ENCODE assay signal across 8 mouse cellular contexts in the genomic region with DNA sequence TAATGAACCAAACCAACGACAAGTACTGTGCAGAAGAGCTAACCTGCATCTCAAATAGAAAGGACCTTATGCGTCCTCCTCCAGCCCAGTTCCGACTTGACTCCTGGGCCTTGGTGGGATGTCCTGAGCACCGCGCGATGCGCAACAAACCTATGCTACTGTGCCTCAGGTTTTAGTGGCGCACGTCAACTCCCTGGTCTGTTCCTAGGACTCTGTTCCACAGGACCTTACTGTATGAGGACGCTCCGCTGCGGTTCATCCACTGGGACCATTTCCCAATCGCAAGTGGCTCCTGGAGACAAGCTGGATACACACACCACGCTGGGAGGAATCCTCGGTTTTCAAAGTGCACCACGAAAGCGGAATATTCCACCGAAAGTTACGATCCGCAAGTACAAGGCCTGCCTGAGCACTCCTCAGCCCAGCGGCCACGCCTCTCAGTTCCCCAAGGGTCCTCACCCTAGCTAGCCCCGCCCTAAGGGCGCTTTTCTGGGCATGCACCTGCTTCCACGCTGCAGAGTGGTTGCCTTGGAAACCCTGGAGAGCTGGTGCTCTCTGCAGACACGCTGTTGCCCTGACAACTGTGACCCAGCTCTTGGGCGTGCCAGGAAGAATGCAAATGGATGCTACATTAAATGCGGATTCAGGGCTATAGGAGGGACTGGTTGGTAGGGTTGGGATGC. TPM values are rescaled to one million over a fixed set of nuclear protein-coding genes. Genes with fewer than 3 reads are reported as not detected.
DNase-seq lines count a peak whose midpoint lies in the region; ATAC-seq lines count a peak whose summit lies in the region.

No protein-coding gene starts in this region.

- H3K9ac ChIP-seq in hindbrain, embryonic 13.5 days, result peak overlapping the region; percentile 73
- no peak overlapping the region for H3K9ac ChIP-seq in lung, embryonic 15.5 days

- DNase-seq in ovary, postnatal 36 days (ENCODE audit: low spot score), result peak; percentile 54
- no peak for DNase-seq in ovary, postnatal 10 days (ENCODE audit: low spot score)
- peak; percentile 75 for DNase-seq in embryo, embryonic 11.5 days (ENCODE audit: low read depth, low spot score)
- peak; percentile 73 to 80 for DNase-seq in layer of hippocampus, postnatal 14 days (ENCODE audit: low spot score in 2 of 2)
- peak; percentile 93 for DNase-seq in retina, embryonic 14.5 days (ENCODE audit: low spot score)

- H3K4me1 ChIP-seq in hindbrain, embryonic 13.5 days (replicated peaks), result peaks cover 57% of the 10 kb centered on the region
- peaks cover 21% of the 10 kb centered on the region for H3K4me1 ChIP-seq in lung, embryonic 15.5 days

- peak; percentile 94 for ATAC-seq in hindbrain, embryonic 13.5 days (ENCODE audit: low FRiP score)
- ATAC-seq in lung, embryonic 15.5 days (ENCODE audit: borderline replicate concordance, extremely low read depth, low FRiP score, low TSS enrichment), result peak; percentile 90
- ATAC-seq in activated CD4-positive, CD25-positive, alpha-beta regulatory T cell, adult 4 months, result no peak

- peak overlapping the region; percentile 47 for H3K4me3 ChIP-seq in hindbrain, embryonic 13.5 days
- peak overlapping the region; percentile 34 for H3K4me3 ChIP-seq in lung, embryonic 15.5 days

- H3K27me3 ChIP-seq in hindbrain, embryonic 13.5 days, result no peaks in the 10 kb centered on the region
- H3K27me3 ChIP-seq in lung, embryonic 15.5 days, result peaks cover 41% of the 10 kb centered on the region

- H3K9me3 ChIP-seq in hindbrain, embryonic 13.5 days, result peaks cover 3% of the 10 kb centered on the region; the same call in 1 of the 2 replicates
- H3K9me3 ChIP-seq in lung, embryonic 15.5 days, result no peaks in the 10 kb centered on the region

- H3K36me3 ChIP-seq in hindbrain, embryonic 13.5 days, result no peaks in the 10 kb centered on the region
- no peaks in the 10 kb centered on the region for H3K36me3 ChIP-seq in lung, embryonic 15.5 days

- peak overlapping the region; percentile 93 for H3K27ac ChIP-seq in hindbrain, embryonic 13.5 days
- peak overlapping the region; percentile 32; the same call in 1 of the 2 replicates for H3K27ac ChIP-seq in lung, embryonic 15.5 days

- H3K4me2 ChIP-seq in hindbrain, embryonic 13.5 days, result peak overlapping the region; percentile 74
- peak overlapping the region; percentile 68 for H3K4me2 ChIP-seq in lung, embryonic 15.5 days

- WGBS in hindbrain, embryonic 13.5 days, result 1% methylated on average over 28 of the region's 28 CpGs
- 3% methylated on average over 28 of the region's 28 CpGs for WGBS in lung, embryonic 15.5 days

RNA-seq across cellular contexts. Expression of a gene that starts 1.5 kb away (rescaled TPM):
- polyA plus RNA-seq in hindbrain, embryonic 13.5 days (2015; fragmentation: Nextera tagmentation; extraction: Ambion mirVana), result 131 and 137 TPM in 2 replicates
- 100 to 1,000 TPM; 329 to 334 TPM for total RNA-seq in layer of hippocampus, postnatal 14 days (2021)
- 25.0 and 31.4 TPM in 2 replicates for polyA plus RNA-seq in lung, embryonic 15.5 days (2015; fragmentation: Nextera tagmentation; extraction: Ambion mirVana)
- 1 to 10 TPM; 1.2 to 2.3 TPM for polyA plus RNA-seq in activated CD4-positive, CD25-positive, alpha-beta regulatory T cell, adult 4 months (2017; shearing (Covaris generic))
